Mouse (Mus musculus): ENCODE data around the gene Ces1g.

DNA sequence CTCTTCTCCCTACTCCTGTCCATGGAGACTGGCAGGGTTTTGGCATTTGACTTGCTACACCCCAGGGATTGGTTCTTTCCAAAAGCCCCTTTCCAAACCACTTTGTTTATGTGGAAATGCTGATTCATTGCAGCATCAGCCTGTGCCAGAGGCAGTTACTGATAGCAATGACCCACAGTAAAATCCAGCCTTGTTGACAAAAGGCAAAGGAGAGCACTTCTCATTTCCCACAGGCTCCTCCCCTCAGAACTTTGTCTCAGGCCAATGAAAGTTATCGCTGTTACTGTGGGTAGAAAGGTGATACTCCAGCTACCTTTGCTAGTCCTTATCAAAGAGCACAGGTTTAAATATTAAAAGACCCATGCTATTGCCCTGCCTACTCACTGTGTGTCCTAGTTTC lies 4.4 kb downstream of the Ces1g start:
- TF ChIP-seq CTCF (IDR thresholded peaks at IDR 0.05; ENCODE audit: borderline replicate concordance, extremely low read depth, insufficient read depth, insufficient read length) (no peak), POLR2A (IDR thresholded peaks at IDR 0.05; ENCODE audit: borderline replicate concordance, extremely low read depth, insufficient read depth, insufficient read length, poor library complexity, severe bottlenecking) (no peak)
